Mouse (Mus musculus) cerebellum, adult 11-12 months (tissue): ENCODE data around the gene Hbs1l.

Source experiments
- DNase-seq: peaks from one replicate; pipeline ENCODE4 v3.0.0; 2022

The Hbs1l gene

DNA sequence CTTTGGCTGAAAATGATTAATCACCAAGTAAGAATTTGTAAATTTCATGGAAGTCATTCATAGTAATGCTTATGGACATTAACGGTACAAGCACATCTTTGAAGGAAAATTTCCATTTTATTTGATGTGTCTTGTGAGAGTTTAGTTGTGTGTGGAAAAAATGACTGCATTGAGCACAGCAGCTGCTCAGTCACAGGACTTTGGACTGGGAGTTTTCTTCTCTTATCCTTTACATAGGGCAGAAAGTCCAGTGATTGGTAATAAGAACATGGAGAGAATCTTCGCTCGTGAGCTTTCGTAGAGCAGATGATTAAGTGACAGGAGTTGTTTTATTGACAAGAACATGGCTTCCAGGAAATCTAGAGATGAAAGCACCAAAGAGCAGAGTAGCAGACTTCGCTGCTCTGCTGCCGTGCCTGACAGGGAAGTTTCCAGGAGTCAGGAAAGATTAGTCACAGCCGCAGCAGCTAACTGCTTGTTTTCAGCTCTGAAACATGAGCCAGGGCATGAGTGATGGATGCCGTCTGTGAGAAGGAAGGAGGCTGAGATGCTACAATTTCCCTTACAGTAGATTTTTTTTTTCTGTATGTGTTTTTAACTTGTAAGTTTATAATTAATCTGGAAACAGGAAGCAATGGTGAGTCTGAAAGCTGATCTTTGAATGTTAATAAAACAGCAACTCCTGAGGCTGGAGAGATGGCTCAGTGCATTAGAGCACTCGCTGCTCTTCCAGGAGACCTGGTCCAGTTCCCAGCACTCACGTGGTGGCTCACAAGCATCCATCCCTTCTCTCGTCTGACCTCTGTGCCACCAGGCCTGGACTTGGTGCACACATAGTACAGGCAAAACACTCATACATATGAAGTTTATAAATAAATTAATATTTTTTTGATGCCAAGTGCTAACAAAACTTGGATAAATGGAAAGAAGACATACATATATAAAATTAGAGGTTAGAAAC, 9.2 kb downstream of the Hbs1l start:
- no peak for DNase-seq

DNA sequence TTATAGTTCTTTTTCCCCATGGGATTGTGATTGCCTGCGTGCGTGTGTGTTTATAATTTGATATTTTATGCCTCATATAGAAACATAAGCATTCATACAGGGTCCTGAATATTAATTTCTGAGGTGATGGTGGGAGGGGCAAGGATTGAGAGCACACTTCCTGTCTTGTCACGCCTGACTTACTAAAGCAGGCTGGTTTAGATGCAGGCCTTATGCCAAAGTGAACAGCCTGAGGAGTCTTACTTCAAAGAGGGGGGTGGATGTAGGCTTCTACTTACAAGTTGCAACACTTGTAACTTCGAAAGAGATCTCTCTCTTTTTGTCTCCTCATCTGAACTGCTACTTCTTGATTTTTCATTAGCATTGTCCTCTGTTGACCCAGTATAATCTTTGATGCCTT, 18.0 kb downstream of the Hbs1l start:
- no peak for DNase-seq

DNA sequence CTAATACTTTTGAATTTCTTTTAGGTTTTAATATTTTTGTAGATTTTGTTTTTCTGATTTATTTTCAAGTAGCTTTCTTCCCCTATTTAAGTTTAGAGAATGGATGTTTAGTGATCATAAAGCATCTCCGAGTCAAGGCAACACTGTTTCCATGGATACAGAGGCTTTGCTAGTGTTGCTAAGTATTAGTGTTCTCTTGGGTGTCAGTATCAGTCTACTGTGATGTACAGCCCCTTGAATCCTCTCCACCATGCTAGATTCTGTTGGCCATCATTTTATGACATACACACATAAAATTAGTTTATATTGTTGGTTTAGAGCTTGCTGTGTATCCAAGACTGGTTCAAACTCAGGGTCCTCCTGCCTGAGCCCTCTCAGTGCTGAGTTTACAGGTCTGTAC, 20.3 kb downstream of the Hbs1l start:
- no peak for DNase-seq

DNA sequence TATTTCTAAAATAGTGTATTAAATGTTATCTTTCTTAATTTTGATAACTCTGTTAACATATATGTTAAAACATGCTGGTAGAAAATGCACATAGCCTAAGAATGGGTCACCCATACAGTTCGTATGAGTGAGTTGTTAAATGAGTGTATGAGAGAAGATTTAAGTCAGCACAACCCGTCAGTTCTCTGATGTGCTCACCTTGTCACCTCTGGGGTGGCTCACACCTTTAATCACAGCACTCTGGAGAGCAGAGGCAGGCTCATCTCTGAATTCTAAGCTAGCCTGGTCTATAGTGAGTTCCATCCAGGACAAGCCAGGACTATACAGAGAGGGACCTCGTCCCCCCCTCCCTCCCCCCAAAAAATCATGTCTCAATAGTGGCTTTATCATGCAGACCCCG, 22.5 kb downstream of the Hbs1l start:
- no peak for DNase-seq

DNA sequence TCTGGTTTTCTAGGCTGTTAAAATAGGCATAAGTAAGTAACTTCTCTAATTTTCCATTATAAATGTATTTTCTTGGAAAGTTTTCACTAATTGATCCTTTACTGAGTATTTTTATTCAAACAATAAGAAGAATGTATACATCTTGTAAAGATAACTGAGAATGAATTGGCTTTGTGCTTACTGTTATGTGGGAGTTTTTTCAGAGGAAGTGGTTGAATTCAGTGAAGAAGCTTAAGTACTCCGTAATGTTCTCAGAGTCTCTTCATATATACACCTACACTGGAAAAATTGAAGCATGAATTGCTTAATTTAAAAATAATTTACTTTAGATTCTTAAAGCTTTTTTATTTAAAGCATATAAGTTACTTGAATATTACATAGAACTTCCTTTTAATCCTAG, 23.2 kb downstream of the Hbs1l start:
- DNase-seq, result no peak

DNA sequence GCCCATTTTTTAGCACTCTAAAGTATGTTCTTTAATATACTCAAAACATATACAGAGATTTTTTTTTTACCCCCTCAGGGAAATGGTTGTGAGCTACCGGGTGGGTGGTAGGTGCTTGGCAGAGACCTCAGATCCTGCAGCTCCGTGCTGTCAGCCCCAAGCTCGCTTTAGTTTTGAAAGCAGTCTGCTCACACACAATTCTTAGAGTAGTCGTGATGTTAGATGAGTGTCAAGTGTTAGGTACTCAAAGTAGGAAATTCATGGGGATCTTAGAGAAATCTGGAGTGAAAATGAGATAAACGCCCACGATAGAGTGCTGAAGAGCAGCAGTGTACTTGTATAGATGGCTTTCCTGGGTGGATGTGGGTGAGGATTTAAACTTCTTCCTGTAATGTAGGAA, 24.8 kb downstream of the Hbs1l start:
- no peak for DNase-seq

DNA sequence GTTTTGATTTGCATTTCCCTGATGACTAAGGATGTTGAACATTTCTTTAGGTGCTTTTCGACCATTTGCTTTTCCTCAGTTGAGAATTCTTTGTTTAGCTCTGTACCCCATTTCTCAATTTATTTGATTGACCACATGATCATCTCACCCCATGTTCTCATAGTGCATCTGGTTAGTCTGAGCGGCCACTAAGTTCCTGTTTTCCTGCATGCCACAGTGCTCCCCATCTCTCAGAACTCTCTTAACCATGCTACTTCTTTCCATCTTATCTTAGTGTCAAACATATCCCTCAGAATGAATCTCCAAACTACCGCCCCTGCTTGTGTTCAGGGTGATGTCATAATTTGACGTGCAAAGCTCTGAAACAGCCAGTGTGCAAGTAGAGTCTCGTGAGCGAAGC, 30.6 kb downstream of the Hbs1l start:
- DNase-seq, result no peak

DNA sequence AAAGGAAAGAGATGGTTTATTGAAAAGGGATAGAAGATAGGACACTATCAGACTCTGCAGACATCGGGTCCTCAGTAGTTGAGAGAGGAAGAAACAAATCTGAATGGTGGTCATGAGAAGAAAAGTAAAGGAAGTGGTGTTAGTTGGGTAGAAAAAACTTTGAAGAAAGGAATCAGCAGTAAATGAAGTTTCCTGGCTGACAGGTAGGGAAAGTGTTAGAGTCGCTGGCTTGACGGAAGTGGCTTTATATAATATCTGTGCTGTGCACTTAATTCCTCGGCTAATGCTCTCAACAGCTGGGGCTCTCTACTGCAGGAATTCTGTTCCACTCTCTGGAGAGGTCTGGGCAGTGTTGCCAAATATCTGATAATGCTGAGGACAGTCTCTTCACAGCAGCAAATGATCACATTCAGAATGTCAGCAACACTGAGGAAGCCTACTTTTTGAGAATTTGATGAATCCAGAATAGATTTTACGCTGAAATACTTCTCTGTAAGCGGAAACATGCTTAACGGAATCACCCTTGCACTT, 31.9 kb downstream of the Hbs1l start:
- no peak for DNase-seq

DNA sequence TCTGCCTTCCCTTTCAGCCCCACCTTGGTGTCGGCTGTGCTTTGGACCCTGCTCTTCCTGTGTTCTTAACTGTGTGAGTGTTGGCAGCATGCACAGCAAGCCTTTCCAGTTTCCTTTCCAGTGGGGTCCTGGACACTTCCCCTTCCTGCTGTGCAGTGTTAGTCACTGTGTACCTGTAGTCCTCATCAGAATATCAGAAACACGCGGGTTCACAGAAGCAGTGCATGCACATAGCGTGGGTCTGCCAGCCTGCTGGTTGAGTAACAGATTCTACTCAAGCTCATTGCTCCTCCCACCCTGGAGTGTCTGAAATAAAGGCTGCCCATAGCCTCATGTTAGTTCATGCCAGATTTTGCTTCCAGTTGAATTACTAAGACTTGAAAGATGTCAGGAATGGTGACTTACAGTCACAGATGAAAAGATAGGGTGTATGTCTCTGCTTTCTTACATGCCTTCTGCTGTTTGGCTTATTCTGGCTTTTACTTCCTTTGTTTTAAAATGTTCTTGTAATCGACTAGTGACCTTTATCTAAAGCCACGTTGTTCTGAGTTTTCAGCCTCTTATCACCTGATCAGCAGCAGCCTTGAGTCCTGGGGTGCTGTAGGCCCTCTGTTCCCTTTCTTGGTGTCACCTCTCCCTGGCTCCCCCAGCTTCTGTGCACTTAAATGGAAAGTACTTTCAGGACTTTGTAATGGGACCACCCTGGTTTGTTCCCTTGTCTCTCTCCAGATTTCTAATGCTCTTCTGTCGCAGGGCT, 38.7 kb downstream of the Hbs1l start:
- DNase-seq, result no peak

DNA sequence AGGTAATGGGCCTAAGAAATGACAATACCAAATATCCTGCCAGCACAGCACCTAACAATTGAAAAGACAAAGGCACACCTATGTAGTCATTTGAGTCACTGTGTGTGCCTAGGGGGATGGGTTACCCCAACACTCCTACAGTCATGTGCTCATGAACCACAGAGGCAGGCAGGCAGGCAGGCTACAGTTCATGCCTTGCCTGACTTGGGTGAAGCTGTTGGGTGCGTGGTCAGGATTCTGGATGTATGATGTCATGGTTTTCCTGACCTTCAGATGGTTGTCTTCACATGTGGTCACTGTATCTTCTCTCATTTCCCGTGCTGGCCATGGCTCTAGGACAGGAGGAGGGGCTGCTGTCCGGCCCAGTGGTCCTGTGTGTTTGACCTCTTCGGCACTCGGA, 39.8 kb downstream of the Hbs1l start:
- no peak for DNase-seq

DNA sequence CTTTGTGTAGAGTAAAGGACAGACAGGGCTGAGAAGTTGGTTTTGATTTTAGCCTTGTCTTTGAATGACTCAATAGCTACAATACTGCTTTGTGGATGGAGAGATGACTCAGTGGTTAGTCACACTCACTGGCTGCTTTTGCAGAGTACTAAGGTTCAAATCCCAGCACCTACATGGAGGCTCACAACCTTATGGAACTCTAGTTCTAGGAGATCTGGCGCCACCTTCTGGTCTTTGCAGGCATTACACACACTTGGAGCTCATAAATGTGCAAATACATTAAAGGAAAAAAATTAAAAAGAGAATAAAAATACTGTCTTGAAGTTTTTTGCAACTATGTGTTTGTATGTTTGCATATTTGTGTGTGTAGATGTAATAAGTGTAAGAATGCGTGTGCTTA, 41.4 kb downstream of the Hbs1l start:
- no peak for DNase-seq

DNA sequence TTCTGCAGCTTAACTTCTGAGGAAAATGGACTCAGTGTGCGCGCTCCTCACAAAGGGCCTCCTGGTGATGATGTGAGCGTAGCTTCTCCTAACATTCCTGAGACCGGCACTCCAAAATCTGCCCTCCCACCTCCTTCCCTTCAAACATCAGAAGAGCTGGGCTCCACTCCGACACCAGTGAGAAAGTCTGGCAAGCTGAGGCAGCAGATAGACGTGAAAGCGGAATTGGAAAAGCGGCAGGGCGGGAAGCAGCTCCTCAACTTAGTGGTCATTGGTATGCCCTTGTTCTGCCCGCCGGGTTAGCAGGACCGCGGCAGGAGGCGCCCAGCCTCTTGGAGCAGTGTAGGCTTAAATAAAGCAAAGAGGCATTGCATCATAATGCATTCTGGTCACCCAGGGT, 45.9 kb downstream of the Hbs1l start:
- DNase-seq, result no peak

DNA sequence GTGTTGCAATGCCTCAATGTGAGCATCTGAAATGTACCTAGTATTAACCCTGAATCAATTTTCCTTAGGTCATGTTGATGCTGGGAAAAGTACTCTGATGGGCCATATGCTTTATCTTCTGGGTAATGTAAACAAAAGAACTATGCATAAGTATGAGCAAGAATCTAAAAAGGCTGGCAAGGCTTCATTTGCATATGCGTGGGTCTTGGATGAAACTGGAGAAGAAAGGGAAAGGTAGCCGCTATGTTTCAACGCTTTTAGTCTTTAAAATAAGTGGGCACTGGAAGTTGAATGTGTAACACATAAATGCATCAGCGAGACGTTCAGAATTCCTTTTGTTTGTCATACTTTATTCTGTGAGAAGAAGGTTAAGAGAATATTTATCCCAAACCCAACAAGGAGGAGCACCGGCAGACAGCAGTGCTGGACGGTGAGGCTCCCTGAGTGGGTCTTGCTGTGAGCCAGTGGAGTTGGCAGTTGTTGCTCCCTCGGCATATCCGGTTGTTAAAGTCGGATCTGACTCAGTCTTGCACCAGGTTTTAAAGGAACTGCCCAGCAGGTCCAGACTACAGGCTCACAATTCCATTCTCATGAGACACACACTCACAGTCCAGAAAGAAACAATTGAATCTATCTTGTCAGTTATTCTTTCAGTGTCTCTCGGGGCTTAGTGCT, 46.7 kb downstream of the Hbs1l start:
- DNase-seq, result no peak

DNA sequence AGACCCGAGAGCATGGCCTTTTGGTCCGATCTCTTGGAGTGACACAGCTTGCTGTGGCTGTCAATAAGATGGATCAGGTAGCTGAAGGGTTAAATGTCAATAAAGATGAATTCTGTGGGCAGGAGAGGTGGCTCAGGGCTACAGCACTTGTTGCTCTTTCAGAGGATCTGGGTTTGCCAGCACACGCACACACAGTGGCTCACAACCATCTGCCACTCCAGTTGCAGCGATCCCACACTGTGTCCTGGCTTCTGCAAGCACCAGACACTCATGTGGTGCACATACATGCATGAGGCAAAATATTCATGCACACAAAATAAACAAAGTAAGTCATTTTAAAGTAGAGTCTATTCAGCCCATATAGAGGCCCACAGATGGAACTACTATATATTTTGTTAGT, 51.6 kb downstream of the Hbs1l start:
- DNase-seq, result no peak

DNA sequence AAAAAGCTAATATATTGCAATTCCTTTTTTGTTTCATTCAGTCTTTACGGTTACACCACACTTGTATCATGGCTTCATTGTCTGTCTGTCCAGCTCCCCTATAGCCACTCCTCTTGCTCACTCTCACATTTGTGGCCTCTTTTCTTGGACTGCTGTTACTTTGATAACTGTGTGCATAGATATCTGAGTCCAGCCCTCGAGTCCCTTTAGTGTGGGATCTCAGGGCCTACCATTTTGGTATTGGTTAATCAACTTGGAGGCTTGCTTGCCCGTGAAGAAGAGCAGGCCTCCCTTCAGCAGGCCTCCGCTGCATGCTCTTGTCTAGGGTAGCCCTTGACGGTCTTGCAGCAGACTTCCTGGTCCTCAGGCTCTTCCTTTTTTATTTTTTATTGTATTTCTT, 53.7 kb downstream of the Hbs1l start:
- no peak for DNase-seq

DNA sequence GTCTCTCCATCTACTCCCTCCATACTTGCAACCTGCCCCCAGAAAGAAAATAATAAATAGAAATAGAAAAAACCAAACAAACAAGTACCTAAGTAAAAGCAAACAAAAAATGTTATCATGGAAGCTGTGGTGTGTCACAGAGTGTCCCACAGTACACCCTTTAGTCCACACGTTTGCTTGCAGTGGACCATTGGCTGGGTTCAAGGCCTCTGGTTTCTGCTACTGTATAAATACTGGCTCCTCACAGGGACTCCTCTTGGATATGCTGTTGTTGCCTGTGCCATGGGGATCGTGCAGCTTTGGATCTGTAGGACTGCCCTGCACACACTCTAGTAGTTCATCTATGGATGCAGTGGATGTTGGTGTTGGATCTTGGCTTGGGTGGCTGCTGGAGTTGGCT, 54.2 kb downstream of the Hbs1l start:
- DNase-seq, result no peak

DNA sequence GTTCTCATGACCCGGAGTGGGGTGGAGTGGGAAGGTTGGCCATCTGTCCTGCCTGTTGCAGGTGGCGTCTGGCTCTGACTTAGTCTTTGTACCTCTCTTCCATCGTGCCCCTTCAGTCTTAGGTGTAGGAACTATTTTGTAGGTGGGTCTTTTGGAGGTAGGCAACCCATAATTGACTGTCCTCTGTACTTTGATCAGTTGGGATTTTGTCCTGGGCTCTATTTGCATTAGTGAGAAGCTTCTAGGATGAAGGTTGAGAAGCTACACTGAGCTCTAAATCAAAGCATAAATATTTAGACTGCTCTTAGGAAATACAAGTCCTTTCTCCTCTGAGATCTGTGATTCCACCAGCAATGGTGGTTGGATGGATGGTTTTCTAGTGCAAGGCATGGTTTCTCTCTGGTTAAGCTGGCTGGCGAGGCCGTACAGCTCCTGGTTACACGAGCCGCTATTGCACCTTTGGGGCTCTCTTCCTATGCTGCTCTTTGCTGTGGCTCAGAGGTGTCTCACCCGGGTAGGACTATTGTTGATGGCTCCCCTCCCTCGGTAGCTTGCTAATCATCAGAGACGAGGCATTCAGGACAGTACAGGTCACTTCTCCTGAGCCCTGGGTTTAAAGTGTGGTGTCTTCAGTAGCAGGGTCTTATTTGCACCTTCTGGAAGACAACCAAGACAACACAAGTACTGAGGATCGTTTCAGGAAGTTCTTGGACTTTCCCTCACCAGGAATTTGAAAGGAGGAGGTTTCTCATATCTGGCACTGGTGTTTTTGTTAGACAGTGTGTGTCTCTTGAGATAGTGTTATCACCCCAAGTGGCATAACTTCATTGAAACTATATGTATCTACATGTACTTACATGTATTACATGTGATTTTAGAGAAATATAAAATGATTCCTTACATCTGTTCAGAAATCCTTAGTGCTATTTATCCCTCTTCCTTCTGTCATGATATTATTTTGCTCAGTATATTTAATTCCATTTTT, 55.0 kb downstream of the Hbs1l start:
- DNase-seq, result no peak

DNA sequence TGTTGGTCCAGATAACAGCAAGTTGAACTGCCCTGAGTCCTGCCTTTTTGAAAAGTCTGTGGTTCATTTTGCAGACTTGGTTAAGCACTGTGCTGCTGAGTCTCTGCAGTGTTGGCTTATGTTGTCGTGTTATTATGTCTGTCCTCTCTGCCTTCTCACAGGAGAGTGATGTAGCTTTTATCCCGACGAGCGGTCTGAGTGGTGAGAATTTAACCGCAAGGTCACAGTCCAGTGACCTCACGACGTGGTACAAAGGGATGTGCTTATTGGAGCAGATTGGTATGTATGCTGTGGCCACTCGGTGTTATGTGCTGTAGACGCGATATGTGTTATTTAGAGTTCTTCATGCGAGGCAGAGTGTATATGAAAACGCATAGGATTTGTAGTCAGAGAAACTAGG, 56.0 kb downstream of the Hbs1l start:
- no peak for DNase-seq

DNA sequence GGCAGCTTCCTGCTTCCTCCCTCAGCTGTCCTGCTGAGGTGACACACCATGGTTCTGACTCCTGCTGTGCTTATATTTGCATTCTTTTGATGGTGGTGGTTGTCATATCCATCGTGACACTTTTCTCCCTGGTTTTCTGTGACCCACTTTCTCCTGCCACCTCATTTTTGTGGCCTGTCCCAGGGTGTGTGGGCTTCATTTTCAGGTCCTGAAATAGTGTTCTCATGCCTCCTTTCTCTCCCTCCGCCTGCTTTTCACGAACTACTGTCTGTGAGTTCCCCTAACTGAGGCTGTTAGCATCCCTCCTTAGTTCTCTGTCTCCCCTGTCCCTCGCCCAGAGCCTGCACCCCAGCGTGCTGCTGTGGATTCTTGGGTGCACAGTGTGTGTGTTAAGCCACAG, 58.1 kb downstream of the Hbs1l start:
- DNase-seq, result no peak

DNA sequence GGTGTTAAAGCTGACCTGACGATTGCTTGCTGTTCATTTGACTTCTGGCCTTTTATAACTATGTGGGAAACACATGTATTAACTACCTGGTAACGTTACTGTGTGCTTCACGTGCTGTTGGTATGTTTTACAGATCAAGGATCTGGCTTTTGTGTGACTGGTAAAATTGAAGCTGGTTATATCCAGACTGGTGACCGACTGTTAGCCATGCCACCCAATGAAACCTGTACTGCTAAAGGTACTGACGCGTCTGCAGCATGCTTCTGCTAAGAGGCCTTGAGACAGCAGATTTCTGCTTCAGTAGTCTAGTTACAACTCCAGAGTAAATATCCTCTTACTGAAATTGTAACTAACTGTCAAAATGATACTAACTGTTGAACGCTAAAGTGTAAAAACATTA, 58.7 kb downstream of the Hbs1l start:
- DNase-seq, result no peak

DNA sequence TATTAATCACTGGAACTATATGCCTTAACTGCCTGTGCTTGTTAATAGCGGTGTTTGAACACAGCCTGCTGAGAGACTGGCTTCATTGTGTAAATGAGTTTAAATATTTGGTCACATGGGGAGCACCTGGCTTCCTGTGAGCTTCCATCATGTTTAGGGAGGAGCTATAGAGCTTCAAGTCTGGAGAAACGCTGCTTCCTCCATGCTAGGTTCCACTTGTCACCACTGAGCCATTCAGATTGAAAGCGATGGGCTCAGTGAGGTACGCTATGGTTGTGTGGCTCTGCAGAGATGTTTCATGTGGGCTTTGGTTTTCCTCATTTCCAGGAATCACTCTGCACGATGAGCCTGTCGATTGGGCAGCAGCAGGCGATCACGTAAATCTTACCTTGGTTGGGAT, 62.2 kb downstream of the Hbs1l start:
- no peak for DNase-seq

DNA sequence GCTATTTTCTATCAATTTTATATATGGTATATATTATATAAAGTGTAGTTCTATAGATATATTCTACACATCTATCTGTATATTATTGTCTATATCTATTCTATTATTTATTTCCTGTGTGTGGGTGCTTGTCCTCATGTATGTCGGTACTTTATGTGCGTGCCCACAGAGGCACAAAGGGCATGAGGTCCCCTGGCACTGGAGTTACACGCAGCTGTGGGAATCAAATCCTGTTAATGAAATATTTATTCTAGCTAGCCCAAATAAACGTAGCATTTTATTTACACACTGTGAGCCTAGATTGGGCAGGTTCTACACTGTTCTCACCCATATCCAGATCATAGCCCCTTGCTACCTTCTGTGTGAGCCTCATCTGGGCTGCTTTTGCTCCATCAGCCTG, 63.3 kb downstream of the Hbs1l start:
- DNase-seq, result no peak
